Mouse (Mus musculus) erythroblast, embryonic 14.5 days (primary cell): ENCODE results near the gene Nsd1. TPM values are rescaled to one million over a fixed set of nuclear protein-coding genes. Genes with fewer than 3 reads are reported as not detected.

Source experiments
- H3K27me3 ChIP-seq: 2 replicates; pipeline ENCODE4 v1.6.1; 2012; ENCODE audit warnings: inconsistent platforms; ENCODE audit not compliant: control insufficient read depth
- H3K36me3 ChIP-seq: 2 replicates; pipeline ENCODE4 v1.6.1; 2012; ENCODE audit warnings: mild to moderate bottlenecking, inconsistent platforms; ENCODE audit not compliant: control insufficient read depth
- H3K4me1 ChIP-seq: 2 replicates; pipeline ENCODE4 v1.6.1; 2012; ENCODE audit warnings: inconsistent platforms; ENCODE audit not compliant: control insufficient read depth
- H3K4me3 ChIP-seq: replicated peaks from 2 replicates; pipeline ENCODE3; 2012; ENCODE audit warnings: moderate library complexity, mild to moderate bottlenecking, inconsistent platforms
- H3K9me3 ChIP-seq: 2 replicates; pipeline ENCODE4 v1.6.1; 2012; ENCODE audit warnings: low read length, inconsistent platforms, mixed read lengths; ENCODE audit not compliant: control insufficient read depth
- GATA1 ChIP-seq: IDR thresholded peaks from 2 replicates; pipeline ENCODE4 v1.6.1; 2012; ENCODE audit warnings: low read length, inconsistent platforms, mixed read lengths
- TAL1 ChIP-seq: IDR thresholded peaks from 3 replicates; pipeline ENCODE4 v1.6.1; 2012; ENCODE audit warnings: low read length, inconsistent platforms, mixed read lengths
- polyA plus RNA-seq: library from polyadenylated mRNA; stranded (reverse); fragments of >175 nt; gene quantifications from 2 replicates; pipeline ENCODE4 v1.2.3, GENCODE M21; 2012

The Nsd1 gene
- polyA plus RNA-seq, 1 experiment, result 0.20 TPM

GRCm38 (mm10) chr13:55171517-55172335 lies 37.9 kb upstream of the Nsd1 start:
- TF ChIP-seq TAL1 (no peak), GATA1 (no peak)
- Histone ChIP-seq H3K4me3 (no peak overlapping the region), H3K27me3 (peaks cover 12% of the 10 kb centered on the region)

GRCm38 (mm10) chr13:55172336-55172770 lies 37.2 kb upstream of the Nsd1 start:
- H3K4me1 ChIP-seq, result peaks cover 5% of the 10 kb centered on the region
- H3K9me3 ChIP-seq, result peaks cover 3% of the 10 kb centered on the region
- TF ChIP-seq GATA1, result no peak
- TF ChIP-seq TAL1, result no peak
- peaks cover 12% of the 10 kb centered on the region for H3K27me3 ChIP-seq
- H3K4me3 ChIP-seq, result no peak overlapping the region
- peaks cover 3% of the 10 kb centered on the region; the same call in 1 of the 2 replicates for H3K36me3 ChIP-seq

More at GRCm38 (mm10) chr13:55171517-55172335, 37.9 kb upstream of the Nsd1 start:
- H3K36me3 ChIP-seq, result peaks cover 3% of the 10 kb centered on the region; the same call in 1 of the 2 replicates
- peaks cover 3% of the 10 kb centered on the region for H3K9me3 ChIP-seq
- peaks cover 5% of the 10 kb centered on the region for H3K4me1 ChIP-seq

GRCm38 (mm10) chr13:55174347-55174746 lies 35.2 kb upstream of the Nsd1 start:
- H3K4me3 ChIP-seq, result no peak overlapping the region
- peaks cover 5% of the 10 kb centered on the region for H3K4me1 ChIP-seq
- TF ChIP-seq GATA1, result no peak
- TF ChIP-seq TAL1, result no peak
- H3K9me3 ChIP-seq, result peaks cover 6% of the 10 kb centered on the region
- H3K27me3 ChIP-seq, result peaks cover 12% of the 10 kb centered on the region
- no peaks in the 10 kb centered on the region; the same call in 1 of the 2 replicates for H3K36me3 ChIP-seq

- Histone ChIP-seq H3K4me1 (peaks cover 11% of the 10 kb centered on the region), H3K27me3 (peaks cover 12% of the 10 kb centered on the region), H3K4me3 (no peak overlapping the region), H3K36me3 (no peaks in the 10 kb centered on the region; the same call in 1 of the 2 replicates), H3K9me3 (peaks cover 7% of the 10 kb centered on the region)
- TF ChIP-seq TAL1, result no peak
- no peak for TF ChIP-seq GATA1
These were observed 33.3 kb upstream of the Nsd1 start for GRCm38 (mm10) chr13:55176265-55176664.

- no peak overlapping the region for H3K4me3 ChIP-seq
- H3K27me3 ChIP-seq, result 0 out of 2 replicates have a peak, but pooled peaks cover 2% of the 10 kb centered on the region
- H3K9me3 ChIP-seq, result peaks cover 7% of the 10 kb centered on the region
- H3K4me1 ChIP-seq, result peaks cover 18% of the 10 kb centered on the region
- no peaks in the 10 kb centered on the region; the same call in 1 of the 2 replicates for H3K36me3 ChIP-seq
- TF ChIP-seq TAL1, result no peak
- no peak for TF ChIP-seq GATA1
These were observed 31.6 kb upstream of the Nsd1 start for GRCm38 (mm10) chr13:55177903-55178496.

GRCm38 (mm10) chr13:55178556-55178955 lies 31.0 kb upstream of the Nsd1 start:
- H3K36me3 ChIP-seq, result no peaks in the 10 kb centered on the region; the same call in 1 of the 2 replicates
- TF ChIP-seq GATA1 (no peak), TAL1 (no peak)
- no peak overlapping the region for H3K4me3 ChIP-seq

GRCm38 (mm10) chr13:55179591-55179990 lies 30.0 kb upstream of the Nsd1 start:
- H3K9me3 ChIP-seq, result peaks cover 7% of the 10 kb centered on the region

More at GRCm38 (mm10) chr13:55178556-55178955, 31.0 kb upstream of the Nsd1 start:
- Histone ChIP-seq H3K9me3 (peaks cover 7% of the 10 kb centered on the region), H3K4me1 (peaks cover 23% of the 10 kb centered on the region), H3K27me3 (0 out of 2 replicates have a peak, but pooled peaks cover 2% of the 10 kb centered on the region)

GRCm38 (mm10) chr13:55181786-55182172 lies 27.8 kb upstream of the Nsd1 start:
- no peaks in the 10 kb centered on the region; the same call in 1 of the 2 replicates for H3K36me3 ChIP-seq
- peaks cover 23% of the 10 kb centered on the region for H3K4me1 ChIP-seq
- no peaks in the 10 kb centered on the region for H3K27me3 ChIP-seq
- H3K9me3 ChIP-seq, result peaks cover 7% of the 10 kb centered on the region
- no peak for TF ChIP-seq GATA1
- TF ChIP-seq TAL1, result no peak
- H3K4me3 ChIP-seq, result peak overlapping the region; percentile 50

More at GRCm38 (mm10) chr13:55179591-55179990, 30.0 kb upstream of the Nsd1 start:
- no peak overlapping the region for H3K4me3 ChIP-seq
- H3K4me1 ChIP-seq, result peaks cover 23% of the 10 kb centered on the region
- H3K27me3 ChIP-seq, result no peaks in the 10 kb centered on the region
- TF ChIP-seq TAL1 (no peak), GATA1 (no peak)
- no peaks in the 10 kb centered on the region; the same call in 1 of the 2 replicates for H3K36me3 ChIP-seq

- Histone ChIP-seq H3K36me3 (no peaks in the 10 kb centered on the region; the same call in 1 of the 2 replicates), H3K4me3 (peak overlapping the region; percentile 50), H3K9me3 (peaks cover 7% of the 10 kb centered on the region), H3K27me3 (no peaks in the 10 kb centered on the region), H3K4me1 (peaks cover 23% of the 10 kb centered on the region)
- no peak for TF ChIP-seq GATA1
- no peak for TF ChIP-seq TAL1
These were observed 27.2 kb upstream of the Nsd1 start for GRCm38 (mm10) chr13:55182173-55182894.
